Mouse (Mus musculus): ENCODE results near the gene Ebpl. TPM values are rescaled to one million over a fixed set of nuclear protein-coding genes. Genes with fewer than 3 reads are reported as not detected.

Ebpl gene
- 5.1 TPM for polyA plus RNA-seq (2017; shearing (Covaris generic))

DNA sequence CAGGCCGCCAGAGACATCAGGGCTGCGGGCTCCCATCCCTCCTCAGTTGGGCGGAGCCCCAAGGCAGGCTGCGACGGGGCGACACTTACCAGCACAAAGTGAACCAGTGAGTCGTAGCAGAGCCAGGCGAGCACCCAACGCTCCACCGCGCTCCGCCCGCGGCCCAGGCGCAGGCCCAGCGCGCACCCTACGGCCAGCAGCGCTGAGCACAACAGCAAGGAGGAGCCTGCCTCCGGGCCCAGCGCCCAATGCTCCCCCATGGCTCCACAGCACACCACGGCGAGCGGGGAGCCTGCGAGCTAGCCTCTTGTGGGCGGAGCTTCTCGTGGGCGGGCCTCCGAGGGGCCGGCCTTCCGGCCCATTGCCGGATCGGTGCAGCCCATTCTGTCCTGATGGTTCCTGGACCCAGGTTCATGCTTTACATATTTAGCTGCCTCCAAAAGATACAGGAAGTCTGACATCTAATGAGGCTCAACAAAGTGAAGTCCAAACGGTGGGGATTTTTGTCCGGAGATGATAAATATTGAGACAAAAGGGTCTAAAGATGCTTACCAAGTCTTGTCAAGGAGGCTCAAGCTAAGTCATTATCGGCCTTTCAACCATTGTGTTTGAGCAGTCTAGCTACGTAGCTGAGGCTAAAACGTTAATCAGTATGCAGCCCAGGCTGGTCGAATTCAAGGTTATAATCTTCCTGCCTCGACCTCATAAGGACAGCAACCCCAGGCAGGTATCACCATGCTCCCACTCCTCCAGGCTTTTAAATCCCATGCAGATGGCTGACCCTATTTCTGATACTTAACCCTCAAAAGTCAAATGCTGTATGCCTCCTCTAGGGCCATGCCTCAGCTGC lies at the start of gene Ebpl:
Ebpl (minus strand) TSS at position 309 of the 850 bp plus-strand sequence.

DNA sequence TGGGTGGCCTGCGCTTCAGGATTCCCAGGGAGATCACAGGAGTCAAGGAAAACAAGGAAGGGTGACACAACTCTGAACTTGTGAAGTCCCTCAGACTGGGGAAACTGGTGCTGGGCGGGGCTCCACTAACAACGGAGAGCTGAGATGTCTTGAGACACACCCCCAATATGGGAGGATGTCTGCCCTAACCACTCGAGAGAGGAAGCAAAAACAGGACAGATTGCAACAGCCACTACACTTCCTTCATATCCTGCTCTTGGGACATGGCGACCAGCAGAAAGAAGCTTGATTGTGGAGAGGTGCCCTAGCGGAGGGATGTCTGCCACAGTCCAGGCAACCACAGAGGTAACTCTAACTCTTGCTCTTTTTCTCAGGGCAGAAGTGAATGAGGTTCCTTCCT lies 50.6 kb downstream of the Ebpl start, which contains the start of gene Arl11:
Arl11 (plus strand) TSS at position 161 of the 400 bp plus-strand sequence.

Other genes with a start within 250 kb of the Ebpl start
- gene Sacs, start 222.0 kb downstream of the Ebpl start, polyA plus RNA-seq (2017; shearing (Covaris generic)) = 12.8 TPM
- gene Sgcg, start 101.9 kb downstream of the Ebpl start, polyA plus RNA-seq (2017; shearing (Covaris generic)) = not detected
- gene Arl11, start 50.7 kb downstream of the Ebpl start, polyA plus RNA-seq (2017; shearing (Covaris generic)) = 0.24 TPM
- gene Kpna3, start 79.4 kb upstream of the Ebpl start, polyA plus RNA-seq (2017; shearing (Covaris generic)) = 39.3 TPM
- 18.9 TPM for gene Spryd7, start 196.4 kb upstream of the Ebpl start, polyA plus RNA-seq (2017; shearing (Covaris generic))
- gene Trim13, start 237.8 kb upstream of the Ebpl start, polyA plus RNA-seq (2017; shearing (Covaris generic)) = 140 TPM
- 1.9 TPM for gene Kcnrg, start 247.0 kb upstream of the Ebpl start, polyA plus RNA-seq (2017; shearing (Covaris generic))

All from naive thymus-derived CD4-positive, alpha-beta T cell, adult 5 months (primary cell).